Mouse (Mus musculus) forebrain, embryonic 11.5 days (tissue): ENCODE measurements around the gene Daam2. TPM values are rescaled to one million over a fixed set of nuclear protein-coding genes. Genes with fewer than 3 reads are reported as not detected.

Source experiments
- ATAC-seq: fragments of 200-750 bp; cut with Nextera tagmentation; replicated peaks from 2 replicates; pipeline ENCODE4 v1.8.0; 2017; ENCODE audit warnings: moderate TSS enrichment; ENCODE audit not compliant: low FRiP score
- DNase-seq: peaks from one replicate; pipeline ENCODE4 v3.0.0-alpha.2; 2017; ENCODE audit warnings: low spot score
- H3K27ac ChIP-seq: fragments of 300-500 bp; sonication (generic); 2 replicates; pipeline ENCODE4 v1.5.1; 2014; ENCODE audit warnings: low read depth, low read length
- H3K27me3 ChIP-seq: fragments of 300-500 bp; sonication (generic); 2 replicates; pipeline ENCODE4 v1.6.1; 2014; ENCODE audit warnings: mild to moderate bottlenecking, low read length, mixed read lengths; ENCODE audit not compliant: control insufficient read depth, insufficient read depth
- H3K36me3 ChIP-seq: fragments of 300-500 bp; sonication (generic); 2 replicates; pipeline ENCODE4 v1.6.1; 2014; ENCODE audit warnings: mild to moderate bottlenecking, low read length, moderate library complexity, mixed read lengths; ENCODE audit not compliant: control insufficient read depth, insufficient read depth
- H3K4me1 ChIP-seq: fragments of 300-500 bp; sonication (generic); replicated peaks from 2 replicates; pipeline ENCODE4 v1.6.1; 2014; ENCODE audit warnings: low read length, mixed read lengths; ENCODE audit not compliant: control insufficient read depth, insufficient read depth
- H3K4me2 ChIP-seq: fragments of 300-500 bp; sonication (generic); 2 replicates; pipeline ENCODE4 v1.6.1; 2014; ENCODE audit warnings: low read depth, mild to moderate bottlenecking, low read length, moderate library complexity, mixed read lengths; ENCODE audit not compliant: severe bottlenecking
- H3K4me3 ChIP-seq: fragments of 300-500 bp; sonication (generic); 2 replicates; pipeline ENCODE4 v1.5.1; 2014; ENCODE audit warnings: low read depth, low read length
- H3K9ac ChIP-seq: fragments of 300-500 bp; sonication (generic); 2 replicates; pipeline ENCODE4 v1.6.1; 2014; ENCODE audit warnings: low read length
- H3K9me3 ChIP-seq: fragments of 300-500 bp; sonication (generic); 2 replicates; pipeline ENCODE4 v1.6.1; 2016; ENCODE audit warnings: low read length, mixed read lengths; ENCODE audit not compliant: control insufficient read depth
- WGBS: fragments of 180-500 bp; shearing (Covaris S2); extraction: QIAGEN DNeasy Blood & Tissue Kit; methylation state at CpG from one replicate; pipeline ENCODE4 v1.1.7; 2014; 5-methylcytosine and 5-hydroxymethylcytosine counted together
- polyA plus RNA-seq: library from polyadenylated mRNA; unstranded; fragments of >200 nt; fragmentation: Nextera tagmentation; extraction: Ambion mirVana; gene quantifications from 2 replicates; pipeline ENCODE4 v1.2.1, GENCODE M21; 2014

The Daam2 gene
- polyA plus RNA-seq, 1 experiment from 2014 or later = 1.5 TPM

- ATAC-seq (no peak), DNase-seq (no peak)
- no peak overlapping the region for H3K4me3 ChIP-seq
- H3K9me3 ChIP-seq = no peaks in the 10 kb centered on the region
- no peak overlapping the region for H3K27ac ChIP-seq
- no peak overlapping the region for H3K4me2 ChIP-seq
- no peaks in the 10 kb centered on the region for H3K27me3 ChIP-seq
- H3K9ac ChIP-seq = no peak overlapping the region
- no peaks in the 10 kb centered on the region; the same call in 1 of the 2 replicates for H3K4me1 ChIP-seq
- 93% methylated on average over 6 of the region's 6 CpGs for WGBS
- H3K36me3 ChIP-seq = peaks cover 3% of the 10 kb centered on the region; the same call in 1 of the 2 replicates
Measured at GRCm38 (mm10) chr17:49431176-49431575, 133.0 kb downstream of the Daam2 start.

- no peaks in the 10 kb centered on the region for H3K9me3 ChIP-seq
- H3K4me2 ChIP-seq = no peak overlapping the region
- no peaks in the 10 kb centered on the region; the same call in 1 of the 2 replicates for H3K4me1 ChIP-seq
- H3K27me3 ChIP-seq = no peaks in the 10 kb centered on the region
- H3K9ac ChIP-seq = no peak overlapping the region
- peaks cover under 1% of the 10 kb centered on the region; the same call in 1 of the 2 replicates for H3K36me3 ChIP-seq
- no peak overlapping the region for H3K4me3 ChIP-seq
- 81% methylated on average over 6 of the region's 6 CpGs for WGBS
- ATAC-seq = no peak
- H3K27ac ChIP-seq = no peak overlapping the region
- no peak for DNase-seq
Measured at GRCm38 (mm10) chr17:49430136-49430535, 134.0 kb downstream of the Daam2 start.

- ATAC-seq (no peak), DNase-seq (no peak)
- H3K9me3 ChIP-seq = no peaks in the 10 kb centered on the region
- WGBS = 90% methylated on average over 6 of the region's 6 CpGs
- H3K27ac ChIP-seq = no peak overlapping the region
- no peaks in the 10 kb centered on the region for H3K36me3 ChIP-seq
- no peaks in the 10 kb centered on the region for H3K27me3 ChIP-seq
- no peaks in the 10 kb centered on the region; the same call in 1 of the 2 replicates for H3K4me1 ChIP-seq
- no peak overlapping the region for H3K4me3 ChIP-seq
- no peak overlapping the region for H3K9ac ChIP-seq
- no peak overlapping the region for H3K4me2 ChIP-seq
Measured at GRCm38 (mm10) chr17:49429471-49430129, 134.5 kb downstream of the Daam2 start.

- H3K9me3 ChIP-seq = no peaks in the 10 kb centered on the region
- peak overlapping the region; percentile 74 for H3K9ac ChIP-seq
- no peaks in the 10 kb centered on the region for H3K27me3 ChIP-seq
- ATAC-seq = no peak; the same call in 1 of the 2 replicates
- H3K4me2 ChIP-seq = peak overlapping the region; percentile 64
- H3K4me3 ChIP-seq = peak overlapping the region; percentile 60
- DNase-seq = no peak
- WGBS = 75% methylated on average over 13 of the region's 13 CpGs
- H3K4me1 ChIP-seq = no peaks in the 10 kb centered on the region; the same call in 1 of the 2 replicates
- no peaks in the 10 kb centered on the region for H3K36me3 ChIP-seq
- H3K27ac ChIP-seq = no peak overlapping the region
Measured at GRCm38 (mm10) chr17:49428751-49429415, 135.3 kb downstream of the Daam2 start.

- Histone ChIP-seq H3K4me1 (no peaks in the 10 kb centered on the region; the same call in 1 of the 2 replicates), H3K4me2 (peak within 1 kb of the TSS; percentile 64), H3K4me3 (peak within 1 kb of the TSS; percentile 60), H3K27me3 (no peaks in the 10 kb centered on the region), H3K9me3 (no peaks in the 10 kb centered on the region), H3K36me3 (no peaks in the 10 kb centered on the region), H3K27ac (no peak within 1 kb of the TSS), H3K9ac (peak within 1 kb of the TSS; percentile 74)
- ATAC-seq (peak; percentile 100), DNase-seq (peak; percentile 94)
- WGBS = under 1% methylated on average over 28 of the region's 28 CpGs
Measured at GRCm38 (mm10) chr17:49428239-49428688, 135.9 kb downstream of the Daam2 start, which contains the start of gene Mocs1. Mocs1 (plus strand) TSS chr17:49428362.

- H3K9me3 ChIP-seq = no peaks in the 10 kb centered on the region
- H3K27ac ChIP-seq = no peak overlapping the region
- peak overlapping the region; percentile 60 for H3K4me3 ChIP-seq
- peak overlapping the region; percentile 64 for H3K4me2 ChIP-seq
- no peaks in the 10 kb centered on the region for H3K36me3 ChIP-seq
- 19% methylated on average over 9 of the region's 9 CpGs for WGBS
- ATAC-seq (peak; percentile 60), DNase-seq (peak; percentile 69)
- no peaks in the 10 kb centered on the region for H3K27me3 ChIP-seq
- no peaks in the 10 kb centered on the region; the same call in 1 of the 2 replicates for H3K4me1 ChIP-seq
- peak overlapping the region; percentile 74; the same call in 1 of the 2 replicates for H3K9ac ChIP-seq
Measured at GRCm38 (mm10) chr17:49427631-49428238, 136.4 kb downstream of the Daam2 start.

GRCm38 (mm10) chr17:49423872-49424271, 140.3 kb downstream of the Daam2 start:
- ATAC-seq = no peak
- H3K9me3 ChIP-seq = no peaks in the 10 kb centered on the region
- no peaks in the 10 kb centered on the region for H3K27me3 ChIP-seq
- H3K4me2 ChIP-seq = no peak overlapping the region
- no peaks in the 10 kb centered on the region; the same call in 1 of the 2 replicates for H3K4me1 ChIP-seq
- WGBS = 89% methylated on average over 3 of the region's 3 CpGs
- no peak overlapping the region for H3K9ac ChIP-seq
- no peak overlapping the region for H3K27ac ChIP-seq
- H3K4me3 ChIP-seq = no peak overlapping the region
- no peak for DNase-seq
- no peaks in the 10 kb centered on the region for H3K36me3 ChIP-seq

- no peak for ATAC-seq
- no peaks in the 10 kb centered on the region for H3K4me1 ChIP-seq
Measured at GRCm38 (mm10) chr17:49423067-49423325, 141.1 kb downstream of the Daam2 start.

More at GRCm38 (mm10) chr17:49423067-49423325, 141.1 kb downstream of the Daam2 start:
- H3K27me3 ChIP-seq = no peaks in the 10 kb centered on the region
- H3K27ac ChIP-seq = no peak overlapping the region
- H3K4me2 ChIP-seq = no peak overlapping the region
- H3K9ac ChIP-seq = no peak overlapping the region
- no peak overlapping the region for H3K4me3 ChIP-seq
- H3K36me3 ChIP-seq = no peaks in the 10 kb centered on the region
- DNase-seq = no peak
- 89% methylated on average over 2 of the region's 2 CpGs for WGBS
- H3K9me3 ChIP-seq = no peaks in the 10 kb centered on the region
